Mouse (Mus musculus): Measurements from ENCODE around the gene Cd46. TPM values are rescaled to one million over a fixed set of nuclear protein-coding genes. Genes with fewer than 3 reads are reported as not detected.

Cd46 gene
- polyA plus RNA-seq, 1 experiment from 2014 or later = 0.96 TPM

- Histone ChIP-seq H3K36me3 (no peaks in the 10 kb centered on the region), H3K9ac (no peak overlapping the region), H3K4me2 (replicated peaks) (peak overlapping the region; percentile 5; the same call in 1 of the 2 replicates), H3K4me3 (replicated peaks) (no peak overlapping the region), H3K9me3 (no peaks in the 10 kb centered on the region), H3K27ac (no peak overlapping the region), H3K27me3 (replicated peaks) (no peaks in the 10 kb centered on the region), H3K4me1 (replicated peaks) (no peaks in the 10 kb centered on the region)
- 64% methylated on average over 11 of the region's 11 CpGs for WGBS
- peak; percentile 62 for ATAC-seq
Observed at GRCm38 (mm10) chr1:195016811-195017501, 75.1 kb downstream of the Cd46 start.

GRCm38 (mm10) chr1:195015281-195015680 is 76.8 kb downstream of the Cd46 start:
- WGBS = 97% methylated on average over 1 of the region's 1 CpGs
- no peak overlapping the region for H3K9ac ChIP-seq
- no peak for ATAC-seq
- H3K4me2 ChIP-seq (replicated peaks) = no peak overlapping the region
- no peak overlapping the region for H3K27ac ChIP-seq
- H3K9me3 ChIP-seq = no peaks in the 10 kb centered on the region
- no peaks in the 10 kb centered on the region for H3K27me3 ChIP-seq (replicated peaks)
- H3K36me3 ChIP-seq = no peaks in the 10 kb centered on the region
- H3K4me1 ChIP-seq (replicated peaks) = no peaks in the 10 kb centered on the region
- H3K4me3 ChIP-seq (replicated peaks) = no peak overlapping the region

- H3K27me3 ChIP-seq (replicated peaks) = no peaks in the 10 kb centered on the region
- ATAC-seq = peak; percentile 83
- H3K27ac ChIP-seq = no peak overlapping the region
- H3K4me2 ChIP-seq (replicated peaks) = no peak overlapping the region
- 54% methylated on average over 3 of the region's 3 CpGs for WGBS
- H3K9me3 ChIP-seq = no peaks in the 10 kb centered on the region
- no peaks in the 10 kb centered on the region for H3K4me1 ChIP-seq (replicated peaks)
- no peak overlapping the region for H3K4me3 ChIP-seq (replicated peaks)
- H3K36me3 ChIP-seq = no peaks in the 10 kb centered on the region
- H3K9ac ChIP-seq = no peak overlapping the region
Observed at GRCm38 (mm10) chr1:195014201-195014885, 77.7 kb downstream of the Cd46 start.

DNA sequence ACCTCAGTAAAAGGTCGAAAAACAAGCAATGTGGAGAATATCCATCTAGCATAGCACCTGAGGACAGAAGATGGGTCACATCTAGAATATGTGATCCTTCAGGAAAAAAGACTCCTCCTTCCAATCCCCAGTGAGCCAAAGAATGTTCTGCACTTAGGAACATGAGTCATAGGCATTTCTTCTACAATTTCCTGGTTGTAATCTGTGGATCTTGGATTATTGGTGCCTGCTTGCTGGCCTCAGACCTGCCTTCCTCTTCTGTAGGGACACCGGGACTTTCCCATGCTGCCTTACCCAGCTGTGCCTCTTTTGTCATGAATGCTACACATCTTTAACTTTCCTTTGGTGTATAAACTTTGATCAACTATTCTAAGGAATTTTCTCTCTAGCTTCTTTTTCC is 79.5 kb downstream of the Cd46 start:
- Histone ChIP-seq H3K27me3 (replicated peaks) (no peaks in the 10 kb centered on the region), H3K9me3 (no peaks in the 10 kb centered on the region), H3K4me1 (replicated peaks) (no peaks in the 10 kb centered on the region), H3K4me3 (replicated peaks) (no peak overlapping the region), H3K36me3 (no peaks in the 10 kb centered on the region), H3K4me2 (replicated peaks) (no peak overlapping the region), H3K27ac (no peak overlapping the region), H3K9ac (no peak overlapping the region)
- peak; percentile 62 for ATAC-seq
- 74% methylated on average over 2 of the region's 2 CpGs for WGBS

DNA sequence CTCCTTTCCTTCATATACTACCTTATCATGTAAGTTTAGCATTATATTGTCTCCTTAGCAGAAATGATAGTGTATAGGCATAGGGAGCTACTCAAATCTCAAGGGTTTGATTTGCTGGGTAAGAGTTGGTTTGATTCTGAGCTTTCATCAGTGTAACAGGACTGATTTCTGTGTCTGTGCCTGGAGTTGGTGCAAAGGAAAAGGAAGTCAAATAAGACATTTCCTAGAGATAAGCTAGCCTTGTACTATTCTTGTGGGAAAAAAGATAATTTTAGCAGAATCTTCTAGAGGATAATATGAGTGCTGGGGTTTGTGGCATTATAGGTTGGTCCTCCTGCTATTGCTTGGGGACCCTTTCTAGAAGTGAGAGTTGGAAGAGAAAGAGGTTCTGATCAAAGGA is 85.8 kb downstream of the Cd46 start:
- H3K9ac ChIP-seq = no peak overlapping the region
- H3K4me3 ChIP-seq (replicated peaks) = no peak overlapping the region
- H3K4me2 ChIP-seq (replicated peaks) = no peak overlapping the region
- H3K27ac ChIP-seq = no peak overlapping the region
- no peaks in the 10 kb centered on the region for H3K9me3 ChIP-seq
- H3K4me1 ChIP-seq (replicated peaks) = no peaks in the 10 kb centered on the region
- H3K36me3 ChIP-seq = no peaks in the 10 kb centered on the region
- H3K27me3 ChIP-seq (replicated peaks) = no peaks in the 10 kb centered on the region
- no peak for ATAC-seq

DNA sequence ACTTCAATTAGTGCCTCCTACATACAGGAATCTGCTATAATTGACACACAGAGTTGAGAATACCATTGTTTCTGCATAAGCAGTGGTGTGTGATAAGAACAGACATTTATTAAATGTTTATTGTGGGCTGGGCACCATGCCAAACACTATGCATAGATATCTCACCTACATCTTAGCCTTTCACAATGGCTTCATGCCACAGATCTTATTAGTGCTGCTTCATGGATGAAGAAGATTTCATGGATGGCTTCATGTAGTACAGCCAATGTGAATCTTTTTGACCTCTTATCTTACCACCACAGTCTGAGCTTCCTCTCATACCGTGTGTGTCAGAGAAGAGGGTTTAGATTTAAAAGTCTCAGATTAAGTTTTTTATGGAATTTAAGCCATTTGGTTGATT is 87.9 kb downstream of the Cd46 start:
- no peak overlapping the region for H3K4me3 ChIP-seq (replicated peaks)
- H3K9ac ChIP-seq = no peak overlapping the region
- no peaks in the 10 kb centered on the region for H3K9me3 ChIP-seq
- no peak overlapping the region for H3K27ac ChIP-seq
- no peak for ATAC-seq
- no peaks in the 10 kb centered on the region for H3K4me1 ChIP-seq (replicated peaks)
- H3K27me3 ChIP-seq (replicated peaks) = no peaks in the 10 kb centered on the region
- H3K4me2 ChIP-seq (replicated peaks) = no peak overlapping the region
- no peaks in the 10 kb centered on the region for H3K36me3 ChIP-seq
- WGBS = 67% methylated on average over 1 of the region's 1 CpGs

- H3K4me3 ChIP-seq (replicated peaks) = no peak overlapping the region
- no peak for ATAC-seq
- no peak overlapping the region for H3K27ac ChIP-seq
- no peaks in the 10 kb centered on the region for H3K4me1 ChIP-seq (replicated peaks)
- H3K27me3 ChIP-seq (replicated peaks) = no peaks in the 10 kb centered on the region
- no peaks in the 10 kb centered on the region for H3K36me3 ChIP-seq
- 90% methylated on average over 4 of the region's 4 CpGs for WGBS
- H3K9ac ChIP-seq = no peak overlapping the region
- H3K9me3 ChIP-seq = no peaks in the 10 kb centered on the region
- no peak overlapping the region for H3K4me2 ChIP-seq (replicated peaks)
Observed at GRCm38 (mm10) chr1:195003328-195003727, 88.7 kb downstream of the Cd46 start.

GRCm38 (mm10) chr1:194998396-194998795 is 93.7 kb downstream of the Cd46 start:
- WGBS = 91% methylated on average over 1 of the region's 1 CpGs
- Histone ChIP-seq H3K27me3 (replicated peaks) (no peaks in the 10 kb centered on the region), H3K4me2 (replicated peaks) (no peak overlapping the region), H3K27ac (no peak overlapping the region), H3K36me3 (no peaks in the 10 kb centered on the region), H3K4me1 (replicated peaks) (no peaks in the 10 kb centered on the region), H3K9ac (no peak overlapping the region), H3K4me3 (replicated peaks) (no peak overlapping the region), H3K9me3 (no peaks in the 10 kb centered on the region)
- no peak for ATAC-seq

DNA sequence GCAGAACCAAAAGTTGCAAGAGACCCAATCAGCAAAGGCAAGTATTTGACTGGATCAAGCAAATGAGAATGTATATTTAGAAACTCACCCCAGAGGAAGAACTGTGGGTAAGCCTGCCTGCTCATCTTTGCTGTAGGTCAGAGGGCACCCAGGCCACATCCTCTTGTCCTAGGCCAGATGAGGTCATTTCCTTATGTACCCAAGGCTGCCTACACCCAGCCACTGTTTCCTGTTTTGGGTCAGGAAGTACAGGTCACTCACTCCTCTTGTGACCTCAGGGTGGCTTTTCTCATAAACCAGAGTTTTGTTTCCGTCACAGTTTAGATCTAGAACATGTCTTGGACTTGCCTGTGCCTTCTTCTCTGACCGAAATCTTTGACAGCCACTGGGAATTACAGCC is 96.9 kb downstream of the Cd46 start:
- Histone ChIP-seq H3K36me3 (no peaks in the 10 kb centered on the region), H3K4me2 (replicated peaks) (no peak overlapping the region), H3K4me3 (replicated peaks) (no peak overlapping the region), H3K9ac (no peak overlapping the region), H3K4me1 (replicated peaks) (no peaks in the 10 kb centered on the region), H3K9me3 (no peaks in the 10 kb centered on the region), H3K27me3 (replicated peaks) (no peaks in the 10 kb centered on the region), H3K27ac (no peak overlapping the region)
- 75% methylated on average over 2 of the region's 2 CpGs for WGBS
- no peak for ATAC-seq

DNA sequence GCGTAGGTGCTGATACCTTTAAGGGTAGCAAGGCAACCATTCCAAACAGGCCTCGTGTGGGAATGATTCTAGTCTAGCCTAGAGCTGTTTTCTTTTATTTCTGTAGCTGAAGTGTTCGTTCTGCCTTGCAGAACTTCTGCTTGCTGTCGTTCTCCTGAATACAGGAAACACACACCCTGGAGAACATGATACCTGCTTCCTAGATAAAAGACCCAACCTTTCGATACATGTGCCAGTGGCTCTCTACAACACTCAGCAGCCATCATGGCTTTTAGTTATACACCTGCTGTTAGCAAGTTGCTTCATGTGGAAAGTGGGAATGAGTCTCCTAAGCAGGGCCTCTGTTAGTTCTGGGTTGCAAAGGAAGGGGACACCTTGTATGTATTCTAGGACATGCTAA is 97.8 kb downstream of the Cd46 start:
- 74% methylated on average over 5 of the region's 5 CpGs for WGBS
- Histone ChIP-seq H3K4me3 (replicated peaks) (no peak overlapping the region), H3K9me3 (no peaks in the 10 kb centered on the region), H3K4me2 (replicated peaks) (no peak overlapping the region), H3K9ac (no peak overlapping the region), H3K36me3 (no peaks in the 10 kb centered on the region), H3K27me3 (replicated peaks) (no peaks in the 10 kb centered on the region), H3K27ac (no peak overlapping the region), H3K4me1 (replicated peaks) (no peaks in the 10 kb centered on the region)
- no peak for ATAC-seq

GRCm38 (mm10) chr1:194993409-194993988 is 98.5 kb downstream of the Cd46 start:
- Histone ChIP-seq H3K9me3 (no peaks in the 10 kb centered on the region), H3K27me3 (replicated peaks) (no peaks in the 10 kb centered on the region), H3K4me3 (replicated peaks) (no peak overlapping the region), H3K36me3 (no peaks in the 10 kb centered on the region), H3K4me1 (replicated peaks) (no peaks in the 10 kb centered on the region), H3K27ac (no peak overlapping the region; the same call in 1 of the 2 replicates), H3K9ac (no peak overlapping the region), H3K4me2 (replicated peaks) (no peak overlapping the region)
- WGBS = 43% methylated on average over 1 of the region's 1 CpGs
- ATAC-seq = peak; percentile 67

- peak; percentile 74 for ATAC-seq
- Histone ChIP-seq H3K4me1 (replicated peaks) (no peaks in the 10 kb centered on the region), H3K36me3 (no peaks in the 10 kb centered on the region), H3K9me3 (no peaks in the 10 kb centered on the region), H3K4me3 (replicated peaks) (no peak overlapping the region), H3K27me3 (replicated peaks) (no peaks in the 10 kb centered on the region), H3K9ac (no peak overlapping the region), H3K4me2 (replicated peaks) (no peak overlapping the region), H3K27ac (no peak overlapping the region)
- 42% methylated on average over 5 of the region's 5 CpGs for whole genome bisulfite sequencing
Observed at GRCm38 (mm10) chr1:194992589-194993317, 99.3 kb downstream of the Cd46 start.

Measured in intestine, embryonic 15.5 days (tissue).